25 mouse cellular contexts compared by ENCODE assay signal in genomic region chr12:36026126-36026525, GRCm38 (mm10). TPM values are rescaled to one million over a fixed set of nuclear protein-coding genes. Genes with fewer than 3 reads are reported as not detected.
"Had no signal": no experiment of that assay in that cellular context is flagged by ENCODE, and none has a peak within 500 bp of the region (broad histone marks: within the 10 kb centered on the region; RNA-seq: fewer than 3 reads in every experiment).

No protein-coding gene starts in this region.

- H3K27me3 ChIP-seq: hindbrain, embryonic 12.5 days; kidney, embryonic 15.5 days; limb, embryonic 12.5 days; liver, embryonic 13.5 days had no signal

- H3K36me3 ChIP-seq: kidney, embryonic 15.5 days; limb, embryonic 10.5 days; limb, embryonic 12.5 days; liver, embryonic 13.5 days had no signal

- H3K4me1 ChIP-seq: hindbrain, embryonic 10.5 days; kidney, embryonic 15.5 days had no signal

- H3K4me2 ChIP-seq: heart, embryonic 11.5 days; hindbrain, embryonic 12.5 days; hindbrain, embryonic 14.5 days; kidney, embryonic 15.5 days; limb, embryonic 12.5 days; liver, embryonic 11.5 days; liver, embryonic 13.5 days had no signal

- H3K9ac ChIP-seq: hindbrain, embryonic 12.5 days; hindbrain, embryonic 14.5 days; kidney, embryonic 15.5 days; limb, embryonic 12.5 days; liver, embryonic 13.5 days had no signal

- H3K4me3 ChIP-seq: gastrocnemius, adult 2 months; heart, adult 2 months; hindbrain, embryonic 10.5 days; hindbrain, embryonic 12.5 days; kidney, embryonic 15.5 days; left cerebral cortex, adult 2 months; limb, embryonic 10.5 days; limb, embryonic 12.5 days; liver, embryonic 13.5 days had no signal

- ATAC-seq: hindbrain, embryonic 16.5 days; intestine, embryonic 16.5 days had no signal

- H3K9me3 ChIP-seq: hindbrain, embryonic 10.5 days; hindbrain, embryonic 12.5 days; kidney, embryonic 15.5 days; limb, embryonic 10.5 days; limb, embryonic 12.5 days; liver, embryonic 13.5 days had no signal

- H3K27ac ChIP-seq: heart, adult 2 months; hindbrain, embryonic 10.5 days; hindbrain, embryonic 12.5 days; hindbrain, embryonic 14.5 days; kidney, embryonic 15.5 days; kidney, postnatal 0 days; limb, embryonic 10.5 days; limb, embryonic 12.5 days; liver, embryonic 13.5 days had no signal

- DNase-seq: gastrocnemius, adult 2 months; gastrocnemius, postnatal 10 days; gastrocnemius, postnatal 25 days; heart, adult 2 months; heart, postnatal 10 days; heart, postnatal 4 days; kidney, adult 11 months; kidney, adult 2 months; kidney, adult 9 months; kidney, postnatal 14 days; kidney, postnatal 4 days; liver; liver, embryonic 13.5 days had no signal

RNA-seq across cellular contexts. Expression of gene Agr2, which starts 33.4 kb away (rescaled TPM):
- polyA plus RNA-seq: hindbrain, embryonic 10.5 days; hindbrain, embryonic 14.5 days; hindbrain, embryonic 16.5 days; kidney, adult 2 months; limb, embryonic 10.5 days; limb, embryonic 12.5 days had no signal
